Mouse (Mus musculus): ENCODE data around the gene Bad.
"Not testable (repeated sequence)": the region's sequence is repeated elsewhere in the genome, so short reads cannot be mapped to it uniquely, and the experiment has no call there.

Gene Bad

GRCm38 (mm10) chr19:6985951-6986708, 44.5 kb downstream of the Bad start:
- no peak for DNase-seq (ENCODE audit: low spot score)

GRCm38 (mm10) chr19:6987061-6987903, 45.6 kb downstream of the Bad start, which contains the start of gene Vegfb:
Gene Vegfb (minus strand): TSS chr19:6987651.
- no peak for DNase-seq (ENCODE audit: low spot score)

- no peak for DNase-seq (ENCODE audit: low spot score)
Measured at GRCm38 (mm10) chr19:6987904-6988285, 46.2 kb downstream of the Bad start.

- no peak for DNase-seq (ENCODE audit: low spot score)
Measured at GRCm38 (mm10) chr19:6989251-6989650, 47.6 kb downstream of the Bad start.

GRCm38 (mm10) chr19:6990712-6991111, 49.1 kb downstream of the Bad start:
- no peak for DNase-seq (ENCODE audit: low spot score)

- not testable (repeated sequence) for DNase-seq (ENCODE audit: low spot score)
Measured at GRCm38 (mm10) chr19:6991166-6991565, 49.5 kb downstream of the Bad start.

GRCm38 (mm10) chr19:6992011-6992858, 50.6 kb downstream of the Bad start, which contains the start of gene Dnajc4:
Gene Dnajc4 (minus strand): TSS chr19:6992572.
- peak; percentile 98 for DNase-seq (ENCODE audit: low spot score)

GRCm38 (mm10) chr19:6993011-6993770, 51.5 kb downstream of the Bad start:
- no peak for DNase-seq (ENCODE audit: low spot score)

GRCm38 (mm10) chr19:6994002-6994401, 52.3 kb downstream of the Bad start:
- DNase-seq (ENCODE audit: low spot score), result no peak

- no peak for DNase-seq (ENCODE audit: low spot score)
Measured at GRCm38 (mm10) chr19:6994489-6994888, 52.8 kb downstream of the Bad start.

- DNase-seq (ENCODE audit: low spot score), result no peak
Measured at GRCm38 (mm10) chr19:6995255-6995991, 53.8 kb downstream of the Bad start.

GRCm38 (mm10) chr19:6996006-6996405, 54.3 kb downstream of the Bad start, which contains the start of the genes Nudt22 and Trpt1:
Gene Nudt22 (minus strand): TSS chr19:6996117.
Gene Trpt1 (plus strand): TSS chr19:6996131.
- DNase-seq (ENCODE audit: low spot score), result peak; percentile 80

- no peak for DNase-seq (ENCODE audit: low spot score)
Measured at GRCm38 (mm10) chr19:6997721-6998290, 56.1 kb downstream of the Bad start.

GRCm38 (mm10) chr19:6999360-7000063, 57.9 kb downstream of the Bad start:
- no peak for DNase-seq (ENCODE audit: low spot score)
